Mouse (Mus musculus) forelimb bud, embryonic 11.5 days (tissue): Measurements from ENCODE around the gene St3gal2.
"Not testable (repeated sequence)": the region's sequence is repeated elsewhere in the genome, so short reads cannot be mapped to it uniquely, and the experiment has no call there.

Source experiments
- DNase-seq: peaks from one replicate; pipeline ENCODE4 v3.0.0-alpha.2; 2012; ENCODE audit warnings: low read depth, low spot score

St3gal2 gene

GRCm38 (mm10) chr8:110944276-110944876, 24.7 kb downstream of the St3gal2 start:
- no peak for DNase-seq

- DNase-seq, result no peak
These were observed 26.0 kb downstream of the St3gal2 start for GRCm38 (mm10) chr8:110945716-110946115.

- no peak for DNase-seq
These were observed 30.4 kb downstream of the St3gal2 start for GRCm38 (mm10) chr8:110950065-110950484.

GRCm38 (mm10) chr8:110954776-110955175, 35.1 kb downstream of the St3gal2 start:
- no peak for DNase-seq

GRCm38 (mm10) chr8:110956619-110957450, 37.1 kb downstream of the St3gal2 start:
- DNase-seq, result no peak

- DNase-seq, result no peak
These were observed 37.7 kb downstream of the St3gal2 start for GRCm38 (mm10) chr8:110957471-110957870.

GRCm38 (mm10) chr8:110958135-110958534, 38.4 kb downstream of the St3gal2 start:
- DNase-seq, result no peak

GRCm38 (mm10) chr8:110958553-110958952, 38.8 kb downstream of the St3gal2 start:
- DNase-seq, result not testable (repeated sequence)

GRCm38 (mm10) chr8:110959071-110959780, 39.5 kb downstream of the St3gal2 start:
- DNase-seq, result no peak

- no peak for DNase-seq
These were observed 40.2 kb downstream of the St3gal2 start for GRCm38 (mm10) chr8:110959906-110960305.

GRCm38 (mm10) chr8:110963051-110963450, 43.3 kb downstream of the St3gal2 start:
- DNase-seq, result no peak

- no peak for DNase-seq
These were observed 44.9 kb downstream of the St3gal2 start for GRCm38 (mm10) chr8:110964666-110965065.

GRCm38 (mm10) chr8:110965594-110965993, 45.9 kb downstream of the St3gal2 start:
- DNase-seq, result no peak

GRCm38 (mm10) chr8:110966586-110966985, 46.9 kb downstream of the St3gal2 start:
- no peak for DNase-seq

- no peak for DNase-seq
These were observed 47.6 kb downstream of the St3gal2 start for GRCm38 (mm10) chr8:110967326-110967725.

- DNase-seq, result peak; percentile 95
These were observed 50.4 kb downstream of the St3gal2 start for GRCm38 (mm10) chr8:110969910-110970770.

GRCm38 (mm10) chr8:110976532-110976931, 56.8 kb downstream of the St3gal2 start:
- not testable (repeated sequence) for DNase-seq

- not testable (repeated sequence) for DNase-seq
These were observed 58.3 kb downstream of the St3gal2 start for GRCm38 (mm10) chr8:110977987-110978386.

GRCm38 (mm10) chr8:110981304-110981703, 61.6 kb downstream of the St3gal2 start:
- no peak for DNase-seq

GRCm38 (mm10) chr8:110987805-110988744, 68.4 kb downstream of the St3gal2 start:
- DNase-seq, result no peak
